Mouse (Mus musculus) gastrocnemius, adult 8-10 months (tissue): ENCODE measurements around the gene Copb2. TPM values are rescaled to one million over a fixed set of nuclear protein-coding genes. Genes with fewer than 3 reads are reported as not detected.

ENCODE experiments used
- total RNA-seq, 4 experiments: library from RNA; stranded (reverse); gene quantifications; 2 replicates each; pipeline ENCODE4 v1.2.4; 2022

The Copb2 gene
- total RNA-seq, 4 experiments from 2014 or later: 68.5 to 80.4 (median 72.0) TPM

Other genes starting within 250 kb of the Copb2 start
- gene Rbp1, start 140.8 kb upstream of the Copb2 start, total RNA-seq: 1 to 10 TPM in 2 of 4 experiments, under 1 TPM in 2; 0.68 to 1.6 (median 1.1) TPM
- gene Rbp2, start 77.6 kb upstream of the Copb2 start, total RNA-seq: not detected
- 10 to 100 TPM; 20.6 to 21.4 (median 21.0) TPM for gene Mrps22, start 37.9 kb downstream of the Copb2 start, total RNA-seq